Mouse (Mus musculus) hindbrain, embryonic 16.5 days (tissue): ENCODE results near the gene Ranbp17. TPM values are rescaled to one million over a fixed set of nuclear protein-coding genes. Genes with fewer than 3 reads are reported as not detected.

ENCODE experiments used
- ATAC-seq: fragments of 200-750 bp; cut with Nextera tagmentation; 2 replicates; pipeline ENCODE4 v1.8.0; 2017; ENCODE audit warnings: moderate TSS enrichment, moderate library complexity
- H3K27ac ChIP-seq: fragments of 300-500 bp; sonication (generic); 2 replicates; pipeline ENCODE4 v1.5.1; 2014; ENCODE audit warnings: low read depth, mild to moderate bottlenecking, control low read depth, low read length, moderate library complexity
- H3K27me3 ChIP-seq: fragments of 300-500 bp; sonication (generic); replicated peaks from 2 replicates; pipeline ENCODE4 v1.6.1; 2014; ENCODE audit warnings: low read length; ENCODE audit not compliant: control insufficient read depth, insufficient read depth
- H3K36me3 ChIP-seq: fragments of 300-500 bp; sonication (generic); 2 replicates; pipeline ENCODE4 v1.6.1; 2014; ENCODE audit warnings: mild to moderate bottlenecking, low read length, moderate library complexity, mixed read lengths; ENCODE audit not compliant: control insufficient read depth, insufficient read depth
- H3K4me1 ChIP-seq: fragments of 300-500 bp; sonication (generic); 2 replicates; pipeline ENCODE4 v1.6.1; 2014; ENCODE audit warnings: low read depth, low read length; ENCODE audit not compliant: control insufficient read depth, insufficient read depth
- H3K4me2 ChIP-seq: fragments of 300-500 bp; sonication (generic); 2 replicates; pipeline ENCODE4 v1.6.1; 2014; ENCODE audit warnings: mild to moderate bottlenecking, low read length, control low read depth, moderate library complexity
- H3K4me3 ChIP-seq: fragments of 300-500 bp; sonication (generic); 2 replicates; pipeline ENCODE4 v1.5.1; 2014; ENCODE audit warnings: mild to moderate bottlenecking, low read length, control low read depth, moderate library complexity
- H3K9ac ChIP-seq: fragments of 300-500 bp; sonication (generic); 2 replicates; pipeline ENCODE4 v1.6.1; 2014; ENCODE audit warnings: low read depth, mild to moderate bottlenecking, control low read depth, low read length, moderate library complexity
- H3K9me3 ChIP-seq: fragments of 300-500 bp; sonication (generic); 2 replicates; pipeline ENCODE4 v1.6.1; 2014; ENCODE audit warnings: mild to moderate bottlenecking, low read length, moderate library complexity; ENCODE audit not compliant: control insufficient read depth
- WGBS: fragments of 180-500 bp; shearing (Covaris S2); extraction: QIAGEN DNeasy Blood & Tissue Kit; methylation state at CpG from one replicate; pipeline ENCODE4 v1.1.7; 2014; 5-methylcytosine and 5-hydroxymethylcytosine counted together
- polyA plus RNA-seq: library from polyadenylated mRNA; unstranded; fragments of >200 nt; fragmentation: Nextera tagmentation; extraction: Ambion mirVana; gene quantifications from 2 replicates; pipeline ENCODE4 v1.2.1, GENCODE M21; 2015

The Ranbp17 gene
- polyA plus RNA-seq, 1 experiment from 2014 or later: 5.2 TPM

GRCm38 (mm10) chr11:33198351-33199116 lies 315.0 kb downstream of the Ranbp17 start:
- no peak for ATAC-seq
- H3K4me3 ChIP-seq: peak overlapping the region; percentile 20
- 19% methylated on average over 22 of the region's 22 CpGs for WGBS
- H3K9me3 ChIP-seq: peaks cover 8% of the 10 kb centered on the region
- peak overlapping the region; percentile 42 for H3K4me2 ChIP-seq
- H3K4me1 ChIP-seq: peaks cover 9% of the 10 kb centered on the region
- H3K27ac ChIP-seq: peak overlapping the region; percentile 2; the same call in 1 of the 2 replicates
- no peak overlapping the region for H3K9ac ChIP-seq
- peaks cover 55% of the 10 kb centered on the region for H3K27me3 ChIP-seq
- H3K36me3 ChIP-seq: no peaks in the 10 kb centered on the region

DNA sequence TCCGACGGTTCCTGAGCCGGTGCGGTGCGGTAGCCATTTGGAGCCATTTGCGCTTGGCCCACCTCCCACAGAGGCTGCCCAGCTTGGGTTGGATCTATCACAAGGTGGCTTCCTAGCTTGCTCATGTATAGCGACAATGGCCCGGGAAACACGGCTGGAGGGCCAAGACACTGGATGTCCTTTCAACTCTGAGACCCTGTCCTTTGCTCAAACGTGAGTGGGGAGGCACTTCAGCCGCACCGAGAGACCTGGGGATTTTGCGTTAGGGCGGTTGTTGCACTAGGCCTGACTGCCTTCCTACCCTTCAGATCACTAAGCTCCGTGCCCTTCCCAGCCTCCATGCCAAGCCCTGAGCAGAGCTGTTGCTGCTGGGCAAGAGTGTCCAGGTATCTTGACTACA lies 315.9 kb downstream of the Ranbp17 start:
- peaks cover 8% of the 10 kb centered on the region for H3K9me3 ChIP-seq
- H3K9ac ChIP-seq: no peak overlapping the region
- WGBS: 11% methylated on average over 15 of the region's 15 CpGs
- H3K27me3 ChIP-seq: peaks cover 52% of the 10 kb centered on the region
- no peaks in the 10 kb centered on the region for H3K36me3 ChIP-seq
- H3K27ac ChIP-seq: peak overlapping the region; percentile 20; the same call in 1 of the 2 replicates
- H3K4me3 ChIP-seq: 0 out of 2 replicates have a peak overlapping the region, but pooled peaks have one; percentile 4
- peaks cover 9% of the 10 kb centered on the region for H3K4me1 ChIP-seq
- ATAC-seq: no peak
- H3K4me2 ChIP-seq: peak overlapping the region; percentile 20

DNA sequence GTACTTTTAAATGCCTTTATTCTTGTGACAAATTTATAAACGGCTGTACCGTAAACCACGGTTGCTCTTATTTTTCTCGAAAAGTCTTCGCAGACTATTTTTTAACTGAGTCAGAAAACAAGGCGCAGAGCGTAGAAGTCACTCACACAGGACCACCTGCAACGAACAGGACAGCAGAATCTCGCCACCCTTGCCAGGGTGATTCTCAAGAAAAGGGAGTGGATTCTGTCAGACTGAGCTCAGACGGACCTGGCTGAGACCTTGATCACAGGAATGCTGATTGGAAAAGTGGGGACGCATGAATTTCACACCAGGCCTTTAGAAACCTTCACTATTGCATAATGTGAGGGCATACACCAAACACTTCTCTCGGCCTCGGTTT lies 316.4 kb downstream of the Ranbp17 start:
- ATAC-seq: no peak
- Histone ChIP-seq H3K27ac (no peak overlapping the region; the same call in 1 of the 2 replicates), H3K4me3 (no peak overlapping the region), H3K9me3 (peaks cover 8% of the 10 kb centered on the region), H3K4me1 (peaks cover 9% of the 10 kb centered on the region), H3K27me3 (peaks cover 47% of the 10 kb centered on the region), H3K9ac (no peak overlapping the region), H3K4me2 (no peak overlapping the region; the same call in 1 of the 2 replicates), H3K36me3 (no peaks in the 10 kb centered on the region)
- 19% methylated on average over 13 of the region's 13 CpGs for WGBS

DNA sequence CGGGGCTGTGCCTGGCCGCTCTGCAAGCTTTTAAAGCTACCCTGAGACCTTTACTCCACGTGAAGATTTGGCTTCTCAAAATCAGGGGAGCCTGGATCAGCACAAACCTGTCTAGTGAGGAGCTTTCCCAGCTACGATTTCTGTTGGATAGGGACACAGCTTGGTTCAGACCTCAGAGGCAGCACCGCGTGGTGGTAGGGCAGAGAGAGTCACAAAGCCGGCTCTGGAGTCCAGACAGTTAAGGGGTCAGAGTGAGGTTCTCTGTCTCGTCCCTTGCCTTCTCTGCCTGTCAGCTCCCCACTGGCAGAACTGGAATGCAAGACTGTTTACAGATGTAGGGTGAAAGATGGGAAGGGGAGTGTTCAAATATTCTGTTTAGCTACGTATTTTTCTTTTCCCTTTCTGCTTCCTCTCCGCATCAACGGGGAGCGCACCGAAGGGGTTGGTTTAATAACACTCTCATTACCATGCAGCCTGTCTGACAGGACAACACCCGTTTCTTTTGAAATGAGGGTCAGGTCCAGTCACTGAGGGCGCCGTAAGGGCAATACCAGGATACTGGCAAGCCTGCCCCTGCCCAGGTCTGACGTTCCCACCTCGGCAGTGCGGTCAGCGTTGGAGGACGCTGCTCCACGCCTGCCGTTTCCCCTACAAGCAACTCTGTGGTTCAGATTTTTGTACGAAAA lies 317.0 kb downstream of the Ranbp17 start:
- no peak for ATAC-seq
- Histone ChIP-seq H3K4me3 (no peak overlapping the region), H3K4me2 (peak overlapping the region; percentile 26; the same call in 1 of the 2 replicates), H3K9ac (no peak overlapping the region), H3K27me3 (peaks cover 50% of the 10 kb centered on the region), H3K9me3 (peaks cover 8% of the 10 kb centered on the region), H3K36me3 (no peaks in the 10 kb centered on the region), H3K27ac (no peak overlapping the region), H3K4me1 (peaks cover 9% of the 10 kb centered on the region)
- 4% methylated on average over 24 of the region's 24 CpGs for WGBS

- Histone ChIP-seq H3K27me3 (peaks cover 54% of the 10 kb centered on the region), H3K4me3 (no peak overlapping the region), H3K36me3 (no peaks in the 10 kb centered on the region), H3K4me1 (peaks cover 2% of the 10 kb centered on the region), H3K9ac (no peak overlapping the region; the same call in 1 of the 2 replicates), H3K9me3 (peaks cover 8% of the 10 kb centered on the region), H3K4me2 (peak overlapping the region; percentile 4; the same call in 1 of the 2 replicates), H3K27ac (no peak overlapping the region)
- 5% methylated on average over 25 of the region's 25 CpGs for WGBS
- no peak for ATAC-seq
Measured at GRCm38 (mm10) chr11:33195531-33196446, 317.8 kb downstream of the Ranbp17 start.

DNA sequence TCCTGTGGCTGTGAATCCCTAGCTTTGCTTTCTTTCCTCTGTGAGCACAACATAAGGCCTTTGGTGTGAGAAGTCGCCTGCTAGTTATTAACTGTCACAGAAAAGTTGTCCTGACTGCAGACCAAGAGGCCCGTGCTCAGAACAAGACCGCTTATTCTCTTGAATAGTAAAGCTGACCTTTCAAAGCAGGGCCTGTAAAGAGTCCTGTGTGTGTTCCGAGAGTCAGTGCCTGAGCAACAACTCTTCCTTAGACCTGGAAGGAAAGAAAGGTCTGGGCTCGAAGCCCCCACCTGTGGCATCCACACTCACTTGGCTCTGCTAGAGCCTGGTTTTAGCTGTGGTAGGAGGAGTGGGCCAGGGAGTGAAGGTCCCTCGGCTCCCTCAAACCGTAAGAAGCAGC lies 318.5 kb downstream of the Ranbp17 start:
- Histone ChIP-seq H3K4me2 (no peak overlapping the region), H3K27me3 (peaks cover 58% of the 10 kb centered on the region), H3K9ac (no peak overlapping the region), H3K9me3 (peaks cover 8% of the 10 kb centered on the region), H3K4me3 (no peak overlapping the region), H3K27ac (no peak overlapping the region), H3K4me1 (no peaks in the 10 kb centered on the region), H3K36me3 (no peaks in the 10 kb centered on the region)
- WGBS: 18% methylated on average over 7 of the region's 7 CpGs
- no peak for ATAC-seq

GRCm38 (mm10) chr11:33193695-33194094 lies 319.9 kb downstream of the Ranbp17 start:
- peak; percentile 46; the same call in 1 of the 2 replicates for ATAC-seq

DNA sequence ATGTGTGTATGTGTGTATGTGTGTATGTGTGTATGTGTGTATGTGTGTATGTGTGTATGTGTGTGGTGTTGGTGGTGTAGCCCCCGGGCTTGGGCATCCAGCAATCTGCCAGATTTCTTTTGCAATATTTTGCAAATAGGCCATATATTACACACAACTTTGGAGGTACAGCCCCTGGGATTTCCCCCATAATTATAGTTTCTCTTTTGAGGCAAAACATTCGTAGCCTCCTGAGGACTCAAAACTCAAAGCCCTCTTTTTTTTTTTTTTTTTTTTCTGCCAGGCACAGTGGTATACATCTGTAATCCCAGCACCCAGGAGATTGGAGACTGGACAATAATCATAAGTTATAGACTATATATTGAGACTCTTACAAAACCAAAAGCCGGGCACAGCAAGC lies 331.7 kb downstream of the Ranbp17 start:
- Histone ChIP-seq H3K9me3 (no peaks in the 10 kb centered on the region), H3K9ac (no peak overlapping the region), H3K4me2 (no peak overlapping the region), H3K4me3 (no peak overlapping the region), H3K36me3 (no peaks in the 10 kb centered on the region), H3K27me3 (peaks cover 4% of the 10 kb centered on the region), H3K27ac (no peak overlapping the region), H3K4me1 (peaks cover 6% of the 10 kb centered on the region)
- 83% methylated on average over 3 of the region's 3 CpGs for WGBS
- ATAC-seq: no peak

More at GRCm38 (mm10) chr11:33193695-33194094, 319.9 kb downstream of the Ranbp17 start:
- no peaks in the 10 kb centered on the region for H3K4me1 ChIP-seq
- no peak overlapping the region for H3K4me3 ChIP-seq
- H3K27ac ChIP-seq: no peak overlapping the region
- peaks cover 54% of the 10 kb centered on the region for H3K27me3 ChIP-seq
- no peak overlapping the region for H3K4me2 ChIP-seq
- H3K36me3 ChIP-seq: no peaks in the 10 kb centered on the region
- peaks cover 8% of the 10 kb centered on the region for H3K9me3 ChIP-seq
- WGBS: under 1% methylated on average over 12 of the region's 12 CpGs
- no peak overlapping the region for H3K9ac ChIP-seq
